Mouse (Mus musculus): Measurements from ENCODE around the gene Pgm1. TPM values are rescaled to one million over a fixed set of nuclear protein-coding genes. Genes with fewer than 3 reads are reported as not detected.

Pgm1 gene
- 18.2 and 19.0 TPM in 2 replicates for polyA plus RNA-seq (2012)

DNA sequence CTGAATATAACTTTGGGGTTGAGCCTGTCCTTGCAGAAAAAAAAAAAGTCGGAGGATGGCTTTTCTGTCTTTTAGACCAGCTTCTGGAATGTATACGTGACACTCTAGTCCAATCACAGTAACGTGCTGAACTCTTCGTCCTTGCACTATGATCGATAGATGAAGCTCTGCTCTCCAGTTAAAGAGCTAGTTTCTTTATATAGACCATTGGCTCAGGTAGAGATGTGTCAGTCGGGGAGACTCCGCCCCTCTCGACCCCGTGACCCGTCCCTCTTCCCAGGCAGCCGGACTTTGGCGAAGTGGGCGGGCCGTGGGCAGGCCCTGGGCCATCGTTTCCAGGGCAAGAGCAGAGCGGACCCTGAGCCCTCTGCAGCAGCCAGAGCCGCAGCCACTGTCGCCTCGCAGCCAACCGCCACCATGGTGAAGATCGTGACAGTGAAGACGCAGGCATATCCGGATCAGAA, at the start of gene Pgm1:
Gene Pgm1, plus strand, starts transcription at position 266 of the 464 bp plus-strand sequence.

DNA sequence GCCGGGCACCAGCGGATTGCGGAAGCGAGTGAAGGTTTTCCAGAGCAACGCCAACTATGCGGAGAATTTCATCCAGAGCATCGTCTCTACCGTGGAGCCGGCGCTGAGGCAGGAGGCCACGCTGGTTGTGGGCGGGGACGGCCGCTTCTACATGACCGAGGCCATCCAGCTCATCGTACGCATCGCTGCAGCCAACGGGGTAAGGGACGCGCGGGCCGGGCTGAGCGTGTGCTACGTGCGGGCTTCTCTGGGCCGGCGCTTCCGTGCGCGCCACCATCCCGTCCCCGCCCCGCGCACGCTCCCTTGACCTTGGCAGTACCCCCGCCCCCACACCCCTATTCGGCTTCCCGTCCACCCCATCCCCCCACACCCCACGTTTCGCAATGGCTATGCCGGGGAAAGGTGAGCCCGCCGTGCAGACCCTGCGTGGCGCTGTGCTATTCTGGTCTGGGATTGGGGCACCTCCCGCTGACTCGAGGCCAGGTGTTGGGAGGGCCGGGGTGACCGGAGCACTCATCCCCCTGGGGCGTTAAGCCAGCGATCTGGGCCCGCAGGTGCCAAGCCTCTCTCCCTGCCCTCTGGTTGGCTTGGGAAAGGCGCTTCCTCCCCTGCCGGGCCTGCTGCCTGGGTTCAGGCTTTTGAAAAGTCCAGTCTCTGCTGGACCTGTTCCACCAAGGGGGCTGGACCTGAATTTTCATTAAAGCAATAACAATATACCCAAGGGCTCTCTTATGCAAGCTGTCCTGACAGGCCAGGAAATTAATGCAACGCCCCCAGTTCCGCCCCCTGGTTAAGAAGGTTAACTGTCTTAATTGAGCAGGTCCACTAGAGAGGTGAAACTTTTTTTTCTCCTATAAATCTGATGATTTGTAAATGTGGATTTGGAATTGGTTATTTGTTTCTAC, 651 bp downstream of the Pgm1 start, which contains the start of gene Itgb3bp:
Gene Itgb3bp, minus strand, starts transcription at position 201 of the 905 bp plus-strand sequence.

Other genes with a start within 250 kb of the Pgm1 start
- 0.26 and 0.51 TPM in 2 replicates for gene Alg6, start 213.8 kb upstream of the Pgm1 start, polyA plus RNA-seq (2012)
- 0.12 and 0.19 TPM in 2 replicates for gene Efcab7, start 100.2 kb upstream of the Pgm1 start, polyA plus RNA-seq (2012)
- 0.45 and 0.59 TPM in 2 replicates for gene Itgb3bp, start 399 bp downstream of the Pgm1 start, polyA plus RNA-seq (2012)
- gene Ror1, start 166.4 kb downstream of the Pgm1 start, polyA plus RNA-seq (2012): 0.02 TPM in 1 of 2 replicates, not detected in the other